Mouse (Mus musculus) liver, embryonic 12.5 days (tissue): ENCODE measurements around the gene Wdr86. TPM values are rescaled to one million over a fixed set of nuclear protein-coding genes. Genes with fewer than 3 reads are reported as not detected.
"Not testable (repeated sequence)": the region's sequence is repeated elsewhere in the genome, so short reads cannot be mapped to it uniquely, and the experiment has no call there.

Experiments used
- ATAC-seq: fragments of 200-750 bp; cut with Nextera tagmentation; 2 replicates; pipeline ENCODE4 v1.8.0; 2017; ENCODE audit warnings: moderate number of reproducible peaks, mild to moderate bottlenecking, moderate library complexity
- H3K27ac ChIP-seq: fragments of 300-500 bp; sonication (generic); 2 replicates; pipeline ENCODE4 v1.5.1; 2016; ENCODE audit warnings: mild to moderate bottlenecking
- H3K27me3 ChIP-seq: fragments of 300-500 bp; sonication (generic); replicated peaks from 2 replicates; pipeline ENCODE4 v1.6.1; 2016; ENCODE audit warnings: mild to moderate bottlenecking, moderate library complexity
- H3K36me3 ChIP-seq: fragments of 300-500 bp; sonication (generic); 2 replicates; pipeline ENCODE4 v1.6.1; 2016; ENCODE audit warnings: mild to moderate bottlenecking, moderate library complexity
- H3K4me1 ChIP-seq: fragments of 300-500 bp; sonication (generic); 2 replicates; pipeline ENCODE4 v1.6.1; 2016
- H3K4me2 ChIP-seq: fragments of 300-500 bp; sonication (generic); 2 replicates; pipeline ENCODE4 v1.6.1; 2016; ENCODE audit warnings: mild to moderate bottlenecking, moderate library complexity
- H3K4me3 ChIP-seq: fragments of 300-500 bp; sonication (generic); 2 replicates; pipeline ENCODE4 v1.5.1; 2016; ENCODE audit warnings: mild to moderate bottlenecking, moderate library complexity
- H3K9ac ChIP-seq: fragments of 300-500 bp; sonication (generic); 2 replicates; pipeline ENCODE4 v1.6.1; 2016; ENCODE audit warnings: mild to moderate bottlenecking, moderate library complexity
- H3K9me3 ChIP-seq: fragments of 300-500 bp; sonication (generic); replicated peaks from 2 replicates; pipeline ENCODE4 v1.6.1; 2016; ENCODE audit warnings: mild to moderate bottlenecking, moderate library complexity
- WGBS: fragments of 180-500 bp; shearing (Covaris S2); methylation state at CpG from one replicate; pipeline ENCODE4 v1.1.7; 2016; ENCODE audit not compliant: insufficient replicate concordance; 5-methylcytosine and 5-hydroxymethylcytosine counted together
- polyA plus RNA-seq: library from polyadenylated mRNA; unstranded; fragments of >200 nt; fragmentation: Nextera tagmentation; extraction: Ambion mirVana; gene quantifications from 2 replicates; pipeline ENCODE4 v1.2.1, GENCODE M21; 2016

Gene Wdr86
- polyA plus RNA-seq, 1 experiment from 2014 or later: 3.5 TPM

DNA sequence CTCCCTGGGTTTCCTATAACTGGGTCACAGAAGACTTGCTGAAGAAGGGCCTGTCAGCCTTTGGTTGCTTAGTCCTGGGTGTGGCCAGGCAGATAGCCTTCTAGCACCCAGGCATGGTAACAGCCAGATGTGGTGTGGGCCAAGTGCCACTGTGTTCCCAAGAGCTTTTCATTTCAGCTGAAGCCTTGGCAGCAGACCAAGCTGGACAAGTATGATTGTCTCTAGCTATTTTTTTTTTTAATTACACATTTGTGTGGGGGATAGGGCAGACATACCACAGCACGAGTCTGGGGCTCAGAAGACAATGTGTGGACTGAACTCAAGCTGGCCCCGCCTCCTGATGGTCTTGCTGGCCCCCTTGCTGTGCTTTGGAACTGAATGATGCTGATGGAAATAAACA, 20.6 kb downstream of the Wdr86 start:
- no peak overlapping the region for H3K4me2 ChIP-seq
- WGBS: 80% methylated on average over 2 of the region's 2 CpGs
- peaks cover 80% of the 10 kb centered on the region for H3K36me3 ChIP-seq
- H3K9me3 ChIP-seq: no peaks in the 10 kb centered on the region; the same call in 1 of the 2 replicates
- peak; percentile 36; the same call in 1 of the 2 replicates for ATAC-seq
- H3K27ac ChIP-seq: no peak overlapping the region
- no peak overlapping the region for H3K9ac ChIP-seq
- H3K27me3 ChIP-seq: no peaks in the 10 kb centered on the region
- no peak overlapping the region for H3K4me3 ChIP-seq
- H3K4me1 ChIP-seq: peaks cover 15% of the 10 kb centered on the region; the same call in 1 of the 2 replicates

DNA sequence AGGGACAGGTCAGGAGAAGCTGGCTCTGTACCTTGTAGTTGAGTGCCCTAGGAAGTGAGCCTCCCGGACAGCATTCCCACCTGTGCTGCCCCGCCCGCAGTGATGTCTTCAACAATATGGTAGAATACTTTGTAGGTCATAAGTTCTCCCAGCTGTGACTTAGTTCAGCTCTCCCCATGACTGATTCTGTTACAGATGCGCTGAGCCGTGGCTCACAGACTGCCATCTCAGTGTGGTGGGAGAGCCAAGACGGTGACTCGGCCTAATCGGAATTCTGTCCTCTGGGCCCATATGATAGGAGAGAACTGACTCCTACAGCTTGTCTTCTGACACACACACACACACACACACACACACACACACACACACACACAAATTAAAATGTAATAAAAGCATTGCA, 25.9 kb downstream of the Wdr86 start:
- no peak for ATAC-seq
- no peak overlapping the region for H3K9ac ChIP-seq
- no peaks in the 10 kb centered on the region for H3K9me3 ChIP-seq
- H3K4me1 ChIP-seq: 0 out of 2 replicates have a peak, but pooled peaks cover 6% of the 10 kb centered on the region
- no peak overlapping the region for H3K4me2 ChIP-seq
- no peak overlapping the region for H3K4me3 ChIP-seq
- no peaks in the 10 kb centered on the region for H3K27me3 ChIP-seq
- 94% methylated on average over 8 of the region's 8 CpGs for WGBS
- H3K27ac ChIP-seq: no peak overlapping the region
- H3K36me3 ChIP-seq: peaks cover 100% of the 10 kb centered on the region

DNA sequence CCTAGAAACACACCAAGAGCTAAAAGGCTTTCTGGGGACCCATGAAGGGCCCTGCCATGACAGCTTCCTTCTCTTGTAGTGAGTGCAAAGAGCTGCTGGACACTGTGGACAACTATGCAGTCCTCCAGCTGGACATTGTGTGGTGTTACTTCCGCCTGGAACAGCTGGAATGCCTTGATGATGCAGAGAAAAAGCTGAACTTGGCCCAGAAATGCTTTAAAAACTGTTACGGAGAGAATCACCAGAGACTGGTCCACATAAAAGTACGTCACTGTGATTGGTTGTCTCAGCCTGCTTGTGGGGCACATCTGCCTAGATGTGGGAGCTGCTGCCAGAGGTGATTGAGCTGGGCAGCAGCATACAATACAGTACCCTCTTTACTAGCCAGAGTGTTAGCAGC, 29.3 kb downstream of the Wdr86 start:
- no peaks in the 10 kb centered on the region for H3K27me3 ChIP-seq
- ATAC-seq: no peak
- 72% methylated on average over 3 of the region's 3 CpGs for WGBS
- H3K4me2 ChIP-seq: no peak overlapping the region
- no peak overlapping the region for H3K4me3 ChIP-seq
- H3K27ac ChIP-seq: no peak overlapping the region
- H3K9me3 ChIP-seq: no peaks in the 10 kb centered on the region
- peaks cover 99% of the 10 kb centered on the region for H3K36me3 ChIP-seq
- no peaks in the 10 kb centered on the region for H3K4me1 ChIP-seq
- H3K9ac ChIP-seq: no peak overlapping the region

DNA sequence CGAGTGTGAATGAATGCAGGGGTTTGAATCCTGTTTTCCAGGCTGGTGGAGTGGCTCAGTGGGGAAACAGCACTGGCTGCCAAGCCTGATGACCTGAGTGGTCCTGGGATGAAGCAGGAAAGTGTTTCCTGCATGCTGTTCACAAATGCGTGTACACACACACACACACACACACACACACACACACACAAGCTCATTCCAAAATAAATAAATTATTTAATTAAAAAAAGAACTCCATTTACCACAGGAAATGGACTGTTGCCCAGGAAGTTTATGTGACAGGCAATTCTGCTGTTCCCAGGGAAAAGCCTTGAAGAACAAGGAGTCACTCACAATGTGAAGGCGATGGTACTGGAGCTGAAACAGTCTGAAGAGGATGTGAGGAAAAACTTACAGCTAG, 33.8 kb downstream of the Wdr86 start:
- no peaks in the 10 kb centered on the region for H3K27me3 ChIP-seq
- no peak overlapping the region for H3K4me2 ChIP-seq
- H3K27ac ChIP-seq: no peak overlapping the region
- peaks cover 99% of the 10 kb centered on the region for H3K36me3 ChIP-seq
- H3K4me1 ChIP-seq: no peaks in the 10 kb centered on the region
- WGBS: 73% methylated on average over 3 of the region's 3 CpGs
- ATAC-seq: no peak
- no peaks in the 10 kb centered on the region for H3K9me3 ChIP-seq
- no peak overlapping the region for H3K9ac ChIP-seq
- no peak overlapping the region for H3K4me3 ChIP-seq

DNA sequence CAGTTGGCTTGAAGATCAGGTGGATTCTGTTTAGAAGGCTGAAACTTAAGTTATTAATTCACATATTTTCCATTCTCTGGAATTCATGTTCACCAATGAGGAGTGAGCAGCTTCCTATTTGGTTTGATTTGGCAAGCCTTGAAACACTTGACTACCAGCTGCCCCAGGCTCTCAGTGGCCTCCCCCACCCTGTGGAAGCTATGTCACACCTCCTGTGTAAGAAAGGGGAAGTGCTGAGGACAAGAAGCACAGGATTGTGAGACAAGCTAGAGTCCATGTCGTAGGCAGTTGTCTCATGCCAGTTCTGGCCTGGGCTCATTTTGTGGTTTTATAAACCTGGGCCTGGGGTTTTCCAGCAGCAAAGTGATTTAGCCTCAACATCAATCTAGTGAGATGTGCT, 42.8 kb downstream of the Wdr86 start:
- Histone ChIP-seq H3K9me3 (no peaks in the 10 kb centered on the region), H3K4me2 (peak overlapping the region; percentile 74; the same call in 1 of the 2 replicates), H3K4me1 (peaks cover 28% of the 10 kb centered on the region), H3K4me3 (no peak overlapping the region), H3K27ac (peak overlapping the region; percentile 93; the same call in 1 of the 2 replicates), H3K9ac (0 out of 2 replicates have a peak overlapping the region, but pooled peaks have one; percentile 13), H3K27me3 (no peaks in the 10 kb centered on the region), H3K36me3 (peaks cover 40% of the 10 kb centered on the region)
- WGBS: 33% methylated on average over 1 of the region's 1 CpGs
- no peak for ATAC-seq

DNA sequence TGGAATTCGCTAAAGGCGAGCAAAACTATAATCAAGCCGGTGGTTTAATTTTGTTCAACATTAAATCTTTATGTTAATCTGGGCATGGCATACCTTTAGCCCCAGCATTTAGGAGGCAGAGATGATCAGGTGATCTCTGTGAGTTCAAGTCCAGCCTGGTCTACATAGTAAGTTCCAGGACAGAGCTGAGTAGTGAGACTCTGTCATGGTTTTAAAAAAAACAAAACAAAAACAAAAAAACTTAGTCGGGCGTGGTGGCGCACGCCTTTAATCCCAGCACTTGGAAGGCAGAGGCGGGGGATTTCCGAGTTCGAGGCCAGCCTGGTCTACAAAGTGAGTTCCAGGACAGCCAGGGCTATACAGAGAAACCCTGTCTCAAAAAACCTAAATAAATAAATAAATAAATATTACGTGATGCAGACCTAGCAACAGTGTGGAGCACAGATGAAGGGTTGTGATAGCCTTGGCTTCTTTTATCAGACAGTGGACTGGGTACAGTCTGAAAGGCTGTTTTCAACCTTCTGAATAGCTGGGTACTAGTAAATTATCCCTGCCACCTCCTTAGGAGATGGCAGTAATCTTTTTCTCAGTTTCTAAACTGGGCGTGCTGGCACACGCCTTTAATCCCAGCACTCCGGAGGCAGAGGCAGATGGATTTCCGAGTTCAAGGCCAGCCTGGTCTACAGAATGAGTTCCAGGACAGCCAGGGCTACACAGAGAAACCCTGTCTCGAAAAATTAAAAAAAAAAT, 43.7 kb downstream of the Wdr86 start:
- not testable (repeated sequence) for ATAC-seq, H3K9me3 ChIP-seq, H3K27me3 ChIP-seq
- Histone ChIP-seq H3K4me1 (peaks cover 28% of the 10 kb centered on the region), H3K4me2 (peak overlapping the region; percentile 74), H3K9ac (peak overlapping the region; percentile 84), H3K27ac (peak overlapping the region; percentile 93), H3K36me3 (peaks cover 32% of the 10 kb centered on the region), H3K4me3 (peak overlapping the region; percentile 84)
- WGBS: 61% methylated on average over 16 of the region's 16 CpGs

DNA sequence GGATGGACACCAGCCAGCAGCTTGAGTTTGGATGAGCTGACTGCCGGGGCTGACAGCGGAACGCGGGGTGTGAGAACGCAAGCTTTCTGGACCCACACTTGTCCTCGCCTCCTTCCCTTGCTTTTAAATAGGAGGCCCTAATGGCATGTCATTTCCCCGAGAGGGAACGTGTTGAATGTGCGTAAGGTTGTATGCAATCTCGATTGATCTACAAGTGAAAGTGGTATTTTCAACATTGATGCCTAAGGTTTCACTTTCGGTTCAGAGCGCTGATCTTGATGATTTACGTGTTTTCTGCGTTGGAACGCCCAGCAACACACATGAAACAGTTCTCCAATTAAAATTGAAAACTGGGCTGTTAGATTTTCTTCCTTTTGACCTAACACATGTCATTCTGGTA, 44.4 kb downstream of the Wdr86 start:
- peak overlapping the region; percentile 84 for H3K9ac ChIP-seq
- H3K4me2 ChIP-seq: peak overlapping the region; percentile 74
- H3K4me3 ChIP-seq: peak overlapping the region; percentile 84
- peak overlapping the region; percentile 93 for H3K27ac ChIP-seq
- peak; percentile 1; the same call in 1 of the 2 replicates for ATAC-seq
- H3K27me3 ChIP-seq: no peaks in the 10 kb centered on the region
- peaks cover 25% of the 10 kb centered on the region for H3K36me3 ChIP-seq
- under 1% methylated on average over 15 of the region's 15 CpGs for WGBS
- H3K4me1 ChIP-seq: peaks cover 28% of the 10 kb centered on the region
- no peaks in the 10 kb centered on the region for H3K9me3 ChIP-seq

DNA sequence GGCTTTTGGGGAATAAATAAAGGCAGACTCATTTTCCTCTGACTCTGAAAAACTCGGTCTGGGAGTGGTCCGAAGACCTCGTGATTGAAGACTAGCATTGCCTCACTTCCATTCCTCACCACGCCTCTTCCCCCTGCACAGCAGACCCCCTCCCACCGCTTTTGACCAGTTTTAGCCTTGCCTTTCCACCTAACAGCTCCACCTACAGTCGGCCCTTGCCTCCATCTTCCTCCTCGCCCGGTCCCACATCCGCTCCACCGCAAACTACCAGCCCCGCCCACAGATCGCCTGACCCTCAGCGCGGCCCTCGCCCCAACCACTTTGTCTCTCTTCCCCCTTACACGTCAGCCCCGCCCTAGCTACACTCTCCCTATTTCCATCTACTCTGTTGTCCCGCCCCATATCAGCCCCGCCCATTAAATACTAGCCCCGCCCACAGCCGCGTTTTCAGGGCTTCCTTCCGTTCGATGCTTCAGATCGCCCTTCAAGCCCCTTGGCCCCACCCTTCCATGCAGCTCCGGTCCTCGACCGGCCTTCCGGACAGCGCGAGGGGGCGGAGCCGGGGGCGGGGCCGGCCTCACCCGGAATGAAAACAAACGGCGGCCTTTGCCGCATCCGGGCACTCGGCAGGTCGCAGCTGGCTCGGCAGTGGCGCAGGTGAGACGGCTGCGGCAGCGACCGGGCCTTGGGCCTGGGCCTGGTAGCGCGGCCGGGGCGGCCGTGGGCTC, 45.0 kb downstream of the Wdr86 start, which contains the start of gene Nub1:
TSS of gene Nub1 (plus strand) at position 167 of the 728 bp plus-strand sequence.
- WGBS: 1% methylated on average over 53 of the region's 53 CpGs
- Histone ChIP-seq H3K9ac (peak within 1 kb of the TSS; percentile 84), H3K9me3 (no peaks in the 10 kb centered on the region), H3K36me3 (peaks cover 18% of the 10 kb centered on the region), H3K27me3 (no peaks in the 10 kb centered on the region), H3K4me3 (peak within 1 kb of the TSS; percentile 84), H3K4me2 (peak within 1 kb of the TSS; percentile 74), H3K27ac (peak within 1 kb of the TSS; percentile 93), H3K4me1 (peaks cover 28% of the 10 kb centered on the region)
- ATAC-seq: peak; percentile 95

DNA sequence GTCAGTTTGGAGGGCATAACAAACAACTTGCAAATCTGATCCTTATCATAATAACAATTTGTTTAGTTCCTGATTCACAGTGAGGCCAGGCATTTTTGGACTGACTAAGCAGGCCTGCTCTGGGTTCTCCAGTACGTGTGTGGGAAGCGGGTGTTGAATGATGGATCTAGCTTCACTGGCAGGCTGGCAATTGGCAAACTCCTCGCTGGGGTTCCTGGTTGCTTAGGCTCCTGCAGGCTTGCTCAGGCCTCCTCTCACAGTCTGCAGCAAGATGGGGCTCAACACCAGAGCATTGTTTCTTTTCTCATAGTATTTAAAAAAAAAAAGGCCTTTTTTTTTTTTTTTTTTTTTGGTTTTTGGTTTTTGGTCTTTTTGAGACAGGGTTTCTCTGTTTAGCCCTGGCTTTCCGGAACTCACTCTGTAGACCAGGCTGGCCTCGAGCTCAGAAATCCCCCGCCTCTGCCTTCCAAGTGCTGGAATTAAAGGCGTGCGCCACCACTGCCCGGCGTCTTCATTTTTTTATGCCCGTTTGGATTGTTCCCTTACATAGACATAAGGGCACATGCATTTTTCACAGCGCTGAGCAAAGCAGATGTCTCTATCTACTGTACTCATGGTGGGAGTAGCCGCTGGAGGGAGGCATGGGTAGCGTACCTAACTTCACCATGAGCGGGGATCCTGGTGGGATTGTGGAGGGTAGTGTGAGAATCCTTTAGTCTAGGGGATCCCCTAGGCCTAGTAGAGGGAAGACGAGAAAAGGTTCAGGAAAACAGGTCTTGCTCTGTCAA, 45.8 kb downstream of the Wdr86 start:
- peak overlapping the region; percentile 93 for H3K27ac ChIP-seq

DNA sequence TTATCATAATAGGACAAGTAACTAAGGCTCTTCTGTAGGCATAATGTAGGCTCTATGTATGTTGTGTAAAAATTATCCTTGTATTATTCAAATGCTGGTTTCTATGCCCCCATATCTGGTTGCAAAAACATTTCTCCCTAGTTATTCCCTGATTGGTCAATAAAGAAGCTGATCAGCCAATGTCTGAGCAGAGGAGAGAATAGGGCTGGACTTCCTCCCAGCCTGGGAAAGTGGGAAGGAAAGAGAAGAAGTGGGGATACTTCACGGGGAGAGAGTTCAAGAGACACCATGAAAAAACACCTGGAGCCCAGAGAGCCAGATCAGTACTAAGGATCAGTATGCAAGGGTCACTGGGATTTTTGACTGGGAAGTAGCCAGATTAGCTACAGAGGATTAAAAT, 49.1 kb downstream of the Wdr86 start:
- Histone ChIP-seq H3K4me1 (peaks cover 10% of the 10 kb centered on the region), H3K9ac (no peak overlapping the region), H3K27ac (no peak overlapping the region), H3K4me3 (no peak overlapping the region), H3K27me3 (no peaks in the 10 kb centered on the region), H3K4me2 (no peak overlapping the region), H3K36me3 (no peaks in the 10 kb centered on the region), H3K9me3 (no peaks in the 10 kb centered on the region)
- no peak for ATAC-seq
- 28% methylated on average over 1 of the region's 1 CpGs for WGBS

More for the DNA sequence above, 45.8 kb downstream of the Wdr86 start:
- 22% methylated on average over 16 of the region's 16 CpGs for WGBS
- peak overlapping the region; percentile 74 for H3K4me2 ChIP-seq
- no peaks in the 10 kb centered on the region for H3K27me3 ChIP-seq
- peak overlapping the region; percentile 84 for H3K4me3 ChIP-seq
- H3K9ac ChIP-seq: peak overlapping the region; percentile 54
- peaks cover 28% of the 10 kb centered on the region for H3K4me1 ChIP-seq
- H3K36me3 ChIP-seq: peaks cover 11% of the 10 kb centered on the region
- H3K9me3 ChIP-seq: no peaks in the 10 kb centered on the region
- peak; percentile 22 for ATAC-seq

DNA sequence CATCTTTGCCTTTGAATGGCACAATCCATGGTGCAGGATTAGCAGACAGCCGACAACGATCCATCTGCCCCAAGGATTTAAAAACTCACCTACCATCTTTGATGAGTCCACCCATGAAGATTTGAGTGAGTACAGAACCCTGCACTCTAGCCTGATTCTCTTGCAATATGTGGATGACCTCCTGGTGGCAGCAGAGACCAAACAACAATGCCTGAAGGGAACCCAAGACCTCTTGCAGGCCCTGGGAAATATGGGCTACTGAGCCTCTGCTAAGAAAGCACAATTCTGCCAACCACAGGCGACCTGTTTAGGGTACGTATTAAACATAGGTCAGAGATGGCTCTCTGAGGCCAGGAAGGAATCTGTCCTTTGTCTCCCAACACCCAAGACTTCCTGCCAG, 56.3 kb downstream of the Wdr86 start:
- Histone ChIP-seq H3K4me3 (no peak overlapping the region), H3K4me1 (no peaks in the 10 kb centered on the region), H3K9ac (no peak overlapping the region), H3K4me2 (no peak overlapping the region), H3K9me3 (no peaks in the 10 kb centered on the region), H3K36me3 (no peaks in the 10 kb centered on the region), H3K27ac (no peak overlapping the region), H3K27me3 (peaks cover 8% of the 10 kb centered on the region; the same call in 1 of the 2 replicates)
- no peak for ATAC-seq
- 19% methylated on average over 4 of the region's 4 CpGs for WGBS
